Mouse (Mus musculus) left cerebral cortex, adult 9 months (tissue): ENCODE measurements around the gene Eif4ebp2.
"Not testable (repeated sequence)": the region's sequence is repeated elsewhere in the genome, so short reads cannot be mapped to it uniquely, and the experiment has no call there.

Experiments
- DNase-seq, 2 experiments: peaks; one replicate each; pipeline ENCODE4 v3.0.0; 2022; ENCODE audit warnings: low spot score in 2 of 2

The Eif4ebp2 gene

GRCm38 (mm10) chr10:61465009-61465408, 12.5 kb upstream of the Eif4ebp2 start:
- DNase-seq, result no peak

- no peak for DNase-seq
Observed at GRCm38 (mm10) chr10:61457182-61457581, 4.7 kb upstream of the Eif4ebp2 start.

GRCm38 (mm10) chr10:61453171-61453570, 710 bp upstream of the Eif4ebp2 start:
- DNase-seq, result not testable (repeated sequence)

- DNase-seq, result peak in 1 of 2 experiments; percentile 40
Observed at GRCm38 (mm10) chr10:61451931-61452617, 387 bp downstream of the Eif4ebp2 start.

- no peak for DNase-seq
Observed at GRCm38 (mm10) chr10:61451463-61451930, 964 bp downstream of the Eif4ebp2 start.

GRCm38 (mm10) chr10:61448834-61449233, 3.6 kb downstream of the Eif4ebp2 start:
- no peak for DNase-seq

GRCm38 (mm10) chr10:61447581-61448353, 4.7 kb downstream of the Eif4ebp2 start:
- no peak for DNase-seq

GRCm38 (mm10) chr10:61445016-61445415, 7.4 kb downstream of the Eif4ebp2 start:
- DNase-seq, result peak in 1 of 2 experiments; percentile 33

- no peak for DNase-seq
Observed at GRCm38 (mm10) chr10:61443876-61444275, 8.6 kb downstream of the Eif4ebp2 start.

GRCm38 (mm10) chr10:61443456-61443855, 9.0 kb downstream of the Eif4ebp2 start:
- no peak for DNase-seq

GRCm38 (mm10) chr10:61440202-61440800, 12.2 kb downstream of the Eif4ebp2 start:
- DNase-seq, result no peak

GRCm38 (mm10) chr10:61431375-61431774, 21.1 kb downstream of the Eif4ebp2 start:
- peak; percentile 44 to 84 for DNase-seq

- no peak for DNase-seq
Observed at GRCm38 (mm10) chr10:61429043-61429442, 23.4 kb downstream of the Eif4ebp2 start.

GRCm38 (mm10) chr10:61428416-61428815, 24.0 kb downstream of the Eif4ebp2 start:
- DNase-seq, result no peak

- DNase-seq, result no peak
Observed at GRCm38 (mm10) chr10:61427951-61428350, 24.5 kb downstream of the Eif4ebp2 start.

GRCm38 (mm10) chr10:61426251-61426757, 26.2 kb downstream of the Eif4ebp2 start:
- no peak for DNase-seq

- DNase-seq, result no peak
Observed at GRCm38 (mm10) chr10:61425047-61425446, 27.4 kb downstream of the Eif4ebp2 start.

GRCm38 (mm10) chr10:61424500-61424899, 28.0 kb downstream of the Eif4ebp2 start:
- DNase-seq, result no peak

- DNase-seq, result no peak
Observed at GRCm38 (mm10) chr10:61423289-61423688, 29.2 kb downstream of the Eif4ebp2 start.

GRCm38 (mm10) chr10:61422861-61423260, 29.6 kb downstream of the Eif4ebp2 start:
- no peak for DNase-seq

- no peak for DNase-seq
Observed at GRCm38 (mm10) chr10:61420011-61420410, 32.5 kb downstream of the Eif4ebp2 start.

GRCm38 (mm10) chr10:61419146-61419545, 33.3 kb downstream of the Eif4ebp2 start:
- DNase-seq, result no peak
